Comparison of ENCODE assay signal across 18 mouse cellular contexts in genomic region chr6:28923091-28923824, GRCm38 (mm10).
DNase-seq lines count a peak whose midpoint lies in the region; ATAC-seq and TF ChIP-seq lines count a peak whose summit lies in the region.
"Had no signal": no experiment of that assay in that cellular context is flagged by ENCODE, and none has a peak within 500 bp of the region (broad histone marks: within the 10 kb centered on the region; RNA-seq: fewer than 3 reads in every experiment).

No protein-coding gene starts in this region.

- H3K36me3 ChIP-seq in hindbrain, postnatal 0 days (ENCODE audit: insufficient read depth, low read length), result no peaks in the 10 kb centered on the region
- no peaks in the 10 kb centered on the region for H3K36me3 ChIP-seq in hindbrain, embryonic 10.5 days
- H3K36me3 ChIP-seq in midbrain, embryonic 13.5 days, result no peaks in the 10 kb centered on the region
- H3K36me3 ChIP-seq in midbrain, embryonic 10.5 days, result no peaks in the 10 kb centered on the region
- H3K36me3 ChIP-seq in neural tube, embryonic 15.5 days, result no peaks in the 10 kb centered on the region
- H3K36me3 ChIP-seq: forebrain, embryonic 12.5 days; heart, embryonic 10.5 days had no signal

- peaks cover 9% of the 10 kb centered on the region for H3K4me1 ChIP-seq in cerebellum, adult 2 months (ENCODE audit: control insufficient read depth, insufficient read depth, low read length)
- H3K4me1 ChIP-seq in hindbrain, postnatal 0 days (ENCODE audit: insufficient read depth, low read length), result no peaks in the 10 kb centered on the region
- no peaks in the 10 kb centered on the region for H3K4me1 ChIP-seq in hindbrain, embryonic 10.5 days (replicated peaks)
- H3K4me1 ChIP-seq in midbrain, embryonic 13.5 days (replicated peaks), result peaks cover 7% of the 10 kb centered on the region; the same call in 1 of the 2 replicates
- peaks cover 10% of the 10 kb centered on the region; the same call in 1 of the 2 replicates for H3K4me1 ChIP-seq in midbrain, embryonic 10.5 days
- H3K4me1 ChIP-seq in neural tube, embryonic 15.5 days, result peaks cover 7% of the 10 kb centered on the region
- H3K4me1 ChIP-seq: heart, embryonic 10.5 days had no signal

- no peaks in the 10 kb centered on the region for H3K27me3 ChIP-seq in cerebellum, adult 2 months (ENCODE audit: control insufficient read depth, insufficient read depth, low read length)
- H3K27me3 ChIP-seq in hindbrain, postnatal 0 days (ENCODE audit: insufficient read depth, low read length), result no peaks in the 10 kb centered on the region
- no peaks in the 10 kb centered on the region for H3K27me3 ChIP-seq in hindbrain, embryonic 10.5 days (ENCODE audit: insufficient read depth, poor library complexity, severe bottlenecking)
- no peaks in the 10 kb centered on the region for H3K27me3 ChIP-seq in midbrain, embryonic 13.5 days
- H3K27me3 ChIP-seq in midbrain, embryonic 10.5 days (ENCODE audit: low read depth, poor library complexity, severe bottlenecking), result no peaks in the 10 kb centered on the region
- no peaks in the 10 kb centered on the region for H3K27me3 ChIP-seq in neural tube, embryonic 15.5 days (replicated peaks)
- H3K27me3 ChIP-seq: forebrain, embryonic 12.5 days had no signal

- 65% methylated on average over 11 of the region's 11 CpGs for WGBS in cerebellum, adult 2 months
- 62% methylated on average over 11 of the region's 11 CpGs for WGBS in hindbrain, postnatal 0 days
- WGBS in hindbrain, embryonic 10.5 days, result 75% methylated on average over 11 of the region's 11 CpGs
- WGBS in midbrain, embryonic 13.5 days, result 78% methylated on average over 11 of the region's 11 CpGs
- 77% methylated on average over 11 of the region's 11 CpGs for WGBS in midbrain, embryonic 10.5 days
- whole genome bisulfite sequencing in neural tube, embryonic 15.5 days, result 73% methylated on average over 11 of the region's 11 CpGs

- peak; percentile 58; the same call in 1 of the 2 replicates for ATAC-seq in hindbrain, postnatal 0 days
- 0 out of 2 replicates have a peak, but pooled peaks have one; percentile 27 for ATAC-seq in midbrain, embryonic 13.5 days
- no peak; the same call in 1 of the 2 replicates for ATAC-seq in neural tube, embryonic 15.5 days (ENCODE audit: low FRiP score)
- ATAC-seq: intestine, embryonic 16.5 days had no signal

- H3K4me2 ChIP-seq in hindbrain, postnatal 0 days (ENCODE audit: low read depth, low read length), result no peak overlapping the region
- H3K4me2 ChIP-seq in midbrain, embryonic 13.5 days (replicated peaks), result no peak overlapping the region
- H3K4me2 ChIP-seq in neural tube, embryonic 15.5 days, result peak overlapping the region; percentile 34
- H3K4me2 ChIP-seq: forebrain, embryonic 12.5 days had no signal

- no peak for TF ChIP-seq CTCF in cerebellum, adult 2 months (IDR thresholded peaks at IDR 0.05; ENCODE audit: borderline replicate concordance, insufficient read depth, low read depth, low read length)
- TF ChIP-seq CTCF in hindbrain, postnatal 0 days (IDR thresholded peaks at IDR 0.05; ENCODE audit: low read depth), result peak; percentile 50

- peak; percentile 42 to 52 for DNase-seq in cerebellum, postnatal 10 days
- no peak for DNase-seq in cerebellum, adult 2 months
- DNase-seq in hindbrain, postnatal 0 days (ENCODE audit: low spot score), result no peak
- DNase-seq in hindbrain, embryonic 10.5 days (ENCODE audit: low spot score), result no peak
- no peak for DNase-seq in midbrain, embryonic 10.5 days (ENCODE audit: low spot score)
- no peak for DNase-seq in spleen, postnatal 10 days (ENCODE audit: low spot score in 2 of 2)
- DNase-seq: adrenal gland, postnatal 14 days; gastrocnemius, adult 2 months; heart, postnatal 4 days; kidney, postnatal 4 days; lung, postnatal 4 days; thymus, postnatal 25 days had no signal

- H3K27ac ChIP-seq in cerebellum, adult 2 months (ENCODE audit: insufficient read depth, low read length), result no peak overlapping the region
- no peak overlapping the region for H3K27ac ChIP-seq in hindbrain, postnatal 0 days
- H3K27ac ChIP-seq in hindbrain, embryonic 10.5 days, result no peak overlapping the region
- no peak overlapping the region for H3K27ac ChIP-seq in midbrain, embryonic 13.5 days
- H3K27ac ChIP-seq in midbrain, embryonic 10.5 days (replicated peaks), result no peak overlapping the region
- H3K27ac ChIP-seq in neural tube, embryonic 15.5 days (replicated peaks), result no peak overlapping the region
- H3K27ac ChIP-seq: forebrain, embryonic 12.5 days; gastrocnemius, adult 2 months; heart, embryonic 10.5 days; left cerebral cortex, adult 2 months had no signal

- H3K9ac ChIP-seq in hindbrain, postnatal 0 days (replicated peaks; ENCODE audit: low read length), result no peak overlapping the region
- H3K9ac ChIP-seq in midbrain, embryonic 13.5 days (replicated peaks), result no peak overlapping the region
- no peak overlapping the region for H3K9ac ChIP-seq in neural tube, embryonic 15.5 days (replicated peaks)
- H3K9ac ChIP-seq: forebrain, embryonic 12.5 days had no signal

- H3K9me3 ChIP-seq in hindbrain, postnatal 0 days (ENCODE audit: low read length), result no peaks in the 10 kb centered on the region
- H3K9me3 ChIP-seq in hindbrain, embryonic 10.5 days, result no peaks in the 10 kb centered on the region
- no peaks in the 10 kb centered on the region for H3K9me3 ChIP-seq in midbrain, embryonic 13.5 days
- H3K9me3 ChIP-seq in midbrain, embryonic 10.5 days (replicated peaks), result no peaks in the 10 kb centered on the region
- no peaks in the 10 kb centered on the region for H3K9me3 ChIP-seq in neural tube, embryonic 15.5 days (replicated peaks)
- H3K9me3 ChIP-seq: forebrain, embryonic 12.5 days; heart, embryonic 10.5 days had no signal

- no peak for TF ChIP-seq POLR2A in cerebellum, adult 2 months (IDR thresholded peaks at IDR 0.05; ENCODE audit: borderline replicate concordance, insufficient read depth, low read length)

- no peak overlapping the region for H3K4me3 ChIP-seq in cerebellum, adult 2 months (replicated peaks; ENCODE audit: insufficient read depth, low read depth, low read length)
- no peak overlapping the region for H3K4me3 ChIP-seq in hindbrain, postnatal 0 days (ENCODE audit: low read length)
- H3K4me3 ChIP-seq in hindbrain, embryonic 10.5 days, result no peak overlapping the region
- no peak overlapping the region for H3K4me3 ChIP-seq in midbrain, embryonic 13.5 days (replicated peaks)
- H3K4me3 ChIP-seq in midbrain, embryonic 10.5 days, result no peak overlapping the region
- no peak overlapping the region for H3K4me3 ChIP-seq in neural tube, embryonic 15.5 days (replicated peaks)
- H3K4me3 ChIP-seq: forebrain, embryonic 12.5 days; gastrocnemius, adult 2 months; heart, embryonic 10.5 days; left cerebral cortex, adult 2 months had no signal

Comparison
In these comparisons a context has a peak if more than half of its experiments do, and no peak if none do; other contexts are left out.
1. DNase-seq: peak in cerebellum, postnatal 10 days (2 of 2); none in cerebellum, adult 2 months (0 of 2), hindbrain, postnatal 0 days (single experiment), hindbrain, embryonic 10.5 days (single experiment), midbrain, embryonic 10.5 days (single experiment) and spleen, postnatal 10 days (0 of 2).